Comparison of ENCODE assay signal across 20 mouse cellular contexts in the genomic region with DNA sequence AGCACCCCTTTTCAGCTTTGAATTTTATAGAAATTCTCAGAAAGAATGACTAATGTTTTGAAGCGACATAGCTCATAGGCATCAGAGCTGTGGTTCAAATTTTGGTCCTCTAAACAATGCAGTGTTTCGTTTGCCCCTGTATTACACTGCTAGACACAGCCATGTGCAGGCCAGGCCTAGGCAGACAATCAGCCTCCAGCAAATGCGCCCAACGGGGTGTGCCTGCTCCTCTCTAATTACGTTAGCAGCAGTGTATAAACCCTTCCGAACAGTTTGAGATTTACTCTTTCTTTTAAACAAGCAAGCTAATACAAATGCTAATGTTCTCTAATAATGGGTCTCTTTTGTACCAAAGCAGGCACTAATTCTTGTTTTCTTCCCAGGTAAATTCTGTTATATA. TPM values are rescaled to one million over a fixed set of nuclear protein-coding genes. Genes with fewer than 3 reads are reported as not detected.
"Had no signal": no experiment of that assay in that cellular context is flagged by ENCODE, and none has a peak within 500 bp of the region (broad histone marks: within the 10 kb centered on the region; RNA-seq: fewer than 3 reads in every experiment).

No protein-coding gene starts in this region.

- H3K27me3 ChIP-seq: limb, embryonic 12.5 days; liver, embryonic 13.5 days; lung, embryonic 15.5 days; midbrain, embryonic 15.5 days; stomach, embryonic 15.5 days had no signal

- H3K27ac ChIP-seq: kidney, postnatal 0 days; limb, embryonic 12.5 days; liver, embryonic 13.5 days; lung, embryonic 15.5 days; macrophage; midbrain, embryonic 15.5 days; stomach, embryonic 15.5 days had no signal

- H3K4me3 ChIP-seq: limb, embryonic 12.5 days; liver, embryonic 13.5 days; lung, embryonic 15.5 days; megakaryocyte, embryonic 14.5 days; midbrain, embryonic 15.5 days; stomach, embryonic 15.5 days had no signal

- H3K4me1 ChIP-seq: liver, embryonic 13.5 days; lung, embryonic 15.5 days; megakaryocyte, embryonic 14.5 days; stomach, embryonic 15.5 days had no signal

- H3K9me3 ChIP-seq: limb, embryonic 12.5 days; lung, embryonic 15.5 days; midbrain, embryonic 15.5 days; stomach, embryonic 15.5 days had no signal

- DNase-seq: kidney, adult 9 months; kidney, postnatal 36 days; layer of hippocampus, adult 9-11 months; liver; liver, embryonic 13.5 days; liver, postnatal 0 days; lung, postnatal 14 days; right cerebral cortex, postnatal 14 days; thymus, adult 2 months; thymus, postnatal 25 days had no signal

- H3K9ac ChIP-seq: limb, embryonic 12.5 days; liver, embryonic 13.5 days; liver, postnatal 0 days; lung, embryonic 15.5 days; midbrain, embryonic 15.5 days; stomach, embryonic 15.5 days had no signal

- H3K36me3 ChIP-seq: limb, embryonic 12.5 days; liver, embryonic 13.5 days; lung, embryonic 15.5 days; midbrain, embryonic 15.5 days; stomach, embryonic 15.5 days had no signal

- H3K4me2 ChIP-seq: limb, embryonic 12.5 days; liver, embryonic 13.5 days; lung, embryonic 15.5 days; midbrain, embryonic 11.5 days; midbrain, embryonic 15.5 days; stomach, embryonic 15.5 days had no signal

- ATAC-seq: liver, postnatal 0 days; midbrain, embryonic 15.5 days had no signal

RNA-seq across cellular contexts. Expression of a gene that starts 14.4 kb away (rescaled TPM):
- total RNA-seq: layer of hippocampus, adult 18-20 months; left cerebral cortex, postnatal 36 days had no signal
